Mouse (Mus musculus) 3134 (cell line): ENCODE measurements at regions not wholly inside any gene's neighbourhood (a gene's known extent, or its start where the extent isn't known, plus 50 kb on each side); places are given as distances from the start of the nearest gene placed in this dataset.

Experiments used
- DNase-seq: peaks from one replicate; pipeline ENCODE4 v3.0.0-alpha.2; 2011; ENCODE audit warnings: low spot score; ENCODE audit not compliant: insufficient read length; ENCODE audit errors: extremely low read depth

DNA sequence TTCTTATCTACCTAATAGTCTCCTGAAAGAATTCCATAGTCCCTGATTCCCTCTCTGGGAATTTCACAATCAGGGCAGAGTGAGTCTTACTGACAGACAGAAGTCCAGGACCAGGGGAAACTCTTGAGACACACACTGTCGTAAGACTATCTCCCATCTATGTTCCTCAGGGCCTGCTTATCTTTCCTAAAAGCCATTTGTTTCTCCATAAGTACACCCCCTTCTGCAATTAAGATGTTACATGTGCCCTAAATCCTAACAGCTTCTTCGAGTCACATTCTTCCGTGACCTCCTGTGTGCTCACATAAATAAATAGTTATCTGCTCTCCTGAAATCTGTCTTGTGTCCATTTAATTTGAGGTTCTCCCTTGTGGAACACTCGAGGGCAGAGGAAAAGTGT lies 205.8 kb upstream of the Jarid2 start:
- no peak for DNase-seq

GRCm38 (mm10) chr13:44530867-44531564 lies 198.3 kb upstream of the Jarid2 start:
- no peak for DNase-seq

DNA sequence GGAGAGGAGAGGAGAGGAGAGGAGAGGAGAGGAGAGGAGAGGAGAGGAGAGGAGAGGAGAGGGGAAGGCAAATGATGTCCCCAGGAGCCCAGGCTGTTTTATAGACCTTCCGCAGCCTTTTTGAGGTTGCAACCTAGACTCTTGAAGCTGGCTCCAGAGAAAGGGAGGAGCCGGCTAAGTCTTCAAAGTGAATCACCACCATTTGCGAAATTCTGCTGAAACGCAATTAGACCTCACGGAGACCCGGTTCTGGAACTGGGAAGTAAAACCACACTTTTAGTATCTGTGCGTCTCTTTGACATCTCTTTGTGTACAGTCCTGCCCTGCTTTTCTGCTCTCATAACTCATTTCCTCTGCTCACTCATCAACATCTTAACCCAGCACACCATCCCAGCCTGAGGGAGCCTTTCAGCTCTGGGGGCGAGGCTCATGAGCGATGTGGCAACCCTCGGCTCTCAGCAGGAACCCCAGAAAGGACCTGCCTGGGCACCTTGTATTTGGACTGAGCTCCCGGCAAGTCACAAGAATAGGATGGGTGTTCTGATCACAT lies 196.6 kb upstream of the Jarid2 start:
- DNase-seq, result no peak

GRCm38 (mm10) chr13:44534575-44535080 lies 194.6 kb upstream of the Jarid2 start:
- no peak for DNase-seq

GRCm38 (mm10) chr13:44535441-44535840 lies 193.8 kb upstream of the Jarid2 start:
- DNase-seq, result no peak

DNA sequence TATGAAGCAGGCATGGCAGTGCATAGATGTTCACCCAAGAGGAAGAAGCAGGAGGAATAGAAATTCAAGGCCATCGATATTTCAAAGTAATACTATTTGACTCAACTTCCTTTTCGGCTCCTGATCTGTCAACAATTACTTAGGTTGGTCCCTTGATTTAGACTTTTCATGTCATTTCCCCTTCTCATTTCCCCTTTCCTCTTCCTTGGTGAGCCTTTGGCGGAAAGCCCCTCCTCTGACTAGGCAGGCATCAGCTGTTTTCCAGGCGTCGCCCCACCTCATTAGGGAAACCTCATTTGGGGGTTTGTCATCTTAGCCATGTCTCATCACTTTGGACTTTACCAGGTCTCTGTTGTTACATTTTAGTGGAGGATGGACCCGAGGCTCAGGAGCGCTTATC lies 191.0 kb upstream of the Jarid2 start:
- no peak for DNase-seq

DNA sequence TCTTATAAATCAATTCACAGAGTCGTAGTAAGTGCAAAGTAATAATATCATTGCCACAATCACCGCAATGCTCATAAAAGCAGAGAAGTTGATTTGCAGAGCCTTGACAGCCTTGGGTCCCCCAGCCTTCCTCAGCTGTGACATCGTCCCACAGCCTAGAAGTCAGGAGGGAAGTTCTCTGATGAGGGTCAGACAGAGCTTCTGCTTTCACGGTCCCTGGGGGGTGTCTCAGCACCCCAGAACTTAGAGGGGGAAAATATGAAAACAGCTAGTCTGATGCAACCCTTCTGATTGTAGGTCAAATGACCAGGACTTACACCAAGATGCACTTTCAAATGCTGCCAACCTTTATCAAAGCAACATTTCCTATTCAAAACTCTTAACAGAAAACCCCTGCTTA lies 188.9 kb upstream of the Jarid2 start:
- no peak for DNase-seq

- DNase-seq, result peak; percentile 22
Observed at GRCm38 (mm10) chr13:44541243-44541653, 188.0 kb upstream of the Jarid2 start.

DNA sequence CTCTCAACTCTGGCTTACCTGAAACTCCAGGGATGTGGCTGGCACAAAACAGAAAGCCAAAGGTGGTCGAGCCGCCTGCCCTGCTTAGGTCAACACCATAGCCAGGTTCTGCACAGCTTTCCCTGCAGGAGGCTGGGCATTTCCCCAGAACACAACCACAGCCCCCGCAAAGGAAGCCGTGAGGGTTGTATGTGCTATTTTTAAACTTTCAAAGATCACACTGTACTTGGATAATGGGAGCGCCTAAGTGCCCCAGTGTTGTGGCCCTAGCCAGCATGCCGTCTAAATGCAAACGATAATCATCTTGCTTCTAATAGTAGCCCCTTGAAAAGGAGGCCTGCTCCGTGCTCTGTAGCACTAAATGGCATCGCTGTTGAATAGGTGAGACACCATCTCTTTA lies 184.5 kb upstream of the Jarid2 start:
- no peak for DNase-seq

- DNase-seq, result no peak
Observed at GRCm38 (mm10) chr13:44546289-44546688, 183.0 kb upstream of the Jarid2 start.

DNA sequence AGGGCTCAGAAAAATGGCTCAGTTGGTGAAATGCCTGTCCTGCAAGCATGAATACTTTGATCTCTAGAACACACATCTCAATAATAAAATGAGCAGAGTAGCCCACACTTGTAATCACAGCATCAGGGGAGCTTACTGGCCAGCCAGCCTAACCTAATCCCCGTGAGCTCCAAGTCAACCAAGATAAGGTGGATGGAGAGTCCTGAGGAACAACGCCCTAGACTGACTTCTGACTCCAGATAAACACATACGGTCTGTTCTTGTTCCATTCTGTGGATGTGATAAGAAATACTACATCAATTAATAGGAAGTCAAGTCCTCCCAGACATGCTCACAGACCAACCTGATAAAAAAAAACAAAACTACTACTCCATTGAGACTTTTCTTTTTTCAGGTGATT lies 180.4 kb upstream of the Jarid2 start:
- DNase-seq, result no peak

GRCm38 (mm10) chr13:44553363-44553762 lies 175.9 kb upstream of the Jarid2 start:
- DNase-seq, result no peak

DNA sequence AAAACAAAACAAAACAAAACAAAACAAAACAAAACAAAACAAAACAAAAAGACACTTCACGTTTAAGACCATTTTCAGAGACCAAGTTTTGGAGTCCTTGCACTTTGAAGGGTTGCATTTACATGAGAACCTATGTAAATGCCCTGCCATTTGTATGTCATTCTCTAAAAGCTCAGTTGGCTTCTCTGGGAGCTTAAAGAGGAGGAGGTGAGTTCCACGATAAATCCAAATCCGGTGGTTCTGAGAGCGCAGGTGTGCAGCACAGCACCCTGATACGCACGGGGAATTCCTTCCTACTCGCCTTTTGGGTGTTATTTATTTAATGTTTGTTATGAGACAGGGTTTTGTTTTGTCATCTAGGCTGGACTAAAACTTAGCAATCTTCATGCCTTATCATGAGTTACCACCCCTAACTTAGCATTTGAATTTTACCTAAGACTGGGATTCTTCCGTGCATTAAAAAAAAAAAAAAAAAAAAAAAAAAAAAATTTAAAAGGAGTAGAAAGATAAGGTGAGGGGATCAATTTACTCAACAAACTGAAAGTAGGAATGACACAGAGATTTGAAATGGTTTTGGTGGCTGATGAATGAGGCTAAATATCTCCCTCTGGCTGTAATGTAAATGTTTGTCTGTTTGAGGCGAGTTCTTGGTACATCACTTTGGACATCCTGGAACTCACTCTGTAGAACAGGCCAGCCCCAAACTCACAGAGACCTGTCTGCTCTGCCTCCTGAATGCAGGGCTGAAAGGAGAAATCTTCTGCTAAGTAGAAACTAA lies 174.4 kb upstream of the Jarid2 start:
- DNase-seq, result no peak

DNA sequence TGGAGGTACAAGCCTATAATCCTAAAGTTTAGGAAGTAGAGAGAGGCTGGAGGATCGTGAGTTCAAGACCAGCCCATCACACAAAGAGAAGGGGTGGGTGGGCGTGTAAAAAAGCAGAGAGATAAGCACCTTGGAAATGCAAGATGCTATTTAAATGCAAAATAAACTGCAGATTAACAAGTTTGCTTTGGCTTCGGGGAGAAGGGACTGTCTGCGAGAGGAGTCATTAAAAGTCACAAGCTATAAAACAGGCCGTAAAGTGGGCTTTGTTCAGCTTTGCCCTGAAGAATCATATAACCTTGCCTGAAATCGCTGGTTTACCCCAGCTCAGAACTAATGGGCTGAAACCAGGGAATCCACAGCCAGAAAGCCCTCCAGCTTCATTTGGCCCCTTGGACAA lies 173.3 kb upstream of the Jarid2 start:
- no peak for DNase-seq

DNA sequence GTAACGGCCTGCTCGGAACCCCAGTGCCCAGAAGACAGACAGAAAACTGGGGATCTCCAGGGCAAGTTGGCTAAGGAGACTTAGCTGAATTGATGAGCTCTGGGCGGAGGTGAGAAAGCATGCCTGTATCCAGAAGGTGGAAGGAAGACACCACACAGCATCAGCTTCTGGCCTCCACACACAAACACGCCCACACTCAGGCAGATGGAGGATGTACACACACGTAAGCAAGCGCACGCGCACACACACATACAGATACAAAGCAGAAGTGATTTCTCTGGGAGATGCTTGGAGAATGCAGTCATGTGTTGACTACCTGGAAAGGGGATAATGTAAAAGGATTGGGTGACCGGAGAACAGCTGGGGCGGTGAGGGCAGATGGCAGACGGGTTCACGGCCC lies 171.2 kb upstream of the Jarid2 start:
- DNase-seq, result no peak

DNA sequence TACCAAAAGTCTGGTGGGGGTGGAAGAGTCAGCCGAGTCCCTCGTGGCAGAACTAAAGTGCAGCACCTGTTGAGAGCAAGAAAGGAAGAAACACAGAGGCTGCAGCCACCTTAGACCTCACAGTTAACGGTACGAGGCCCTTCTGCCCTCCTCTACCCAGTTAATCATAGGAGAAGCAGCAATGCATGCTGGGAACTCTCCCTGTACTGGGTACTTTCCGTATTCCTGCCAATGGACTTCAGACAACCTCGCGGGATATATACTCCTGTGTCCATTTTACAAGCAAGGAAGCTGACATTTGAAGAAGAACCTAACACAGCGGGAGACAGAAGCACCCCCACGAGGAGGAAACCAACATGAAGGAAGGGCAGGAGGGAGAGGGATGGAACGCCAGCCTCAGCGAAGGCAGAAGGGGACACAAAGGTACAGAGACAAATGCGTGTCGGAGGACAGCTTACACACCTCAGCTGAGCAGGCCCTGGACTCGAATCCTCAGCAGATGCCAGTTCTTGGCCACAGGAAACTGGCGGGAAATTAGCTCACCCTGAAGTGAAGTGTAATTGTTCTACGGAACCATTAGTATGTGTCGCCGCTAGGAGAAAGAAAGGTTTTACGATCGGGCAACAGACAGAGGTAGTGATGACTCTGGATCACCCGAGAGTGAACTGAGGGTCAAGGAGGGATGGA lies 170.6 kb upstream of the Jarid2 start:
- no peak for DNase-seq

DNA sequence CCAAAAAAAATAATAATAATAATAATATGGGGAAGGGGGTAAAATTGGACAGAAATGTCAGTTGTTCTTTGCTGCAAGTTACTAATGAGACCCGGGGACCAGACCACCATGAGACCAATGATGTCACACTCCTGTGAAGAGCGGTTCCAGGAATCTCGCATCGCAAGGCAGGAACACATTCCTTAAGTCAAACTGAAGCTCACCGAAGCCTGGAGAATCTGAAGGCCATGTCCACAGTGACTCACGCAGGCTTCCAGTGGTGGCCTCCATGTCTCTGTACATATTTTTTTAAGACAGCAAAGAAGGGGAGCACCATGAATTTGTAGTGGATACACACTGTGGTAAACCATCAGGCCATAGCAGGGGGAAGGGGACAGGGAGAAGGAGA lies 170.1 kb upstream of the Jarid2 start:
- DNase-seq, result no peak

DNA sequence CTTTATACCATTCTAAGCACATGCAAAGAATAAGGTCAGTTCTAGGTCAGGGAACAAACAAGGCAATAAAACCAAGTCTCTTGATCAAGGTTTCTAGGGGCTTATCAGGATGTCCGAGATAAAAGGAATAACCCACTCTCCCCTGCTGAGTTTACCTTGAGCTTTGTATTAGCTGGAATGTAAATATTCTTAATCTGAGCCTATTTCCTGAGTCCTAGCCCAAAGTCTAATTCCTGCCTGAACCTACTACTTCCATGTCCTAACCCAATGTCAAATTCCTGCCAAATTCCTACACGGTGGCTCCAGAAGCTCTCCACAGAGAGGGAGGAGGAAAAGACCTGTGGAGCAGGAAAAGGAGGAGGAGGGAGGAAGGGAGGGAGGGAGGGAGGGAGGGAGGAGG lies 169.6 kb upstream of the Jarid2 start:
- DNase-seq, result no peak

DNA sequence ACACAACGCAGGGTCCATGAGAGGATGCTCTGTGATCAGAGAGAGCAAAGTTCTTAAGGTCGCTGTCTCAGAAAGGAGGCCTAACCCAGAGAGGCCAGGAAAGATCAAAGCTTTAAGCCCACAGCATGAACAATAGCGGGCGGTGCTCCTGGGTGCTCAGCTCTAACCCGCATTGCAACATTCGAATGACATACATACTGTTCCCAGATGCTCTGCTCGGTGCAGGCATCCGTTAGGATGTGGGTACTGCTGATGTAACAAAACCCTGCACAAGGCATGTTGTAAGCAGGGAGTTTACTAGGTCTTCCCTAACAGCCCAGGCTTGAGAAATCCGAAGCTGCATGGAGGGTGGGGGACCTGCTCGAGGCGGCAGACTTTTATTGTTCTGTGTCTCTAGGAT lies 164.6 kb upstream of the Jarid2 start:
- no peak for DNase-seq

GRCm38 (mm10) chr13:44567696-44568095 lies 161.6 kb upstream of the Jarid2 start:
- DNase-seq, result no peak

GRCm38 (mm10) chr13:44569241-44569778 lies 160.0 kb upstream of the Jarid2 start:
- DNase-seq, result no peak
